Mouse (Mus musculus) embryo, embryonic 10 days (tissue): ENCODE measurements around the gene Creb3l1.

Experiments used
- DNase-seq: peaks from one replicate; pipeline ENCODE4 v3.0.0-alpha.2; 2015; ENCODE audit warnings: low spot score

The Creb3l1 gene

DNA sequence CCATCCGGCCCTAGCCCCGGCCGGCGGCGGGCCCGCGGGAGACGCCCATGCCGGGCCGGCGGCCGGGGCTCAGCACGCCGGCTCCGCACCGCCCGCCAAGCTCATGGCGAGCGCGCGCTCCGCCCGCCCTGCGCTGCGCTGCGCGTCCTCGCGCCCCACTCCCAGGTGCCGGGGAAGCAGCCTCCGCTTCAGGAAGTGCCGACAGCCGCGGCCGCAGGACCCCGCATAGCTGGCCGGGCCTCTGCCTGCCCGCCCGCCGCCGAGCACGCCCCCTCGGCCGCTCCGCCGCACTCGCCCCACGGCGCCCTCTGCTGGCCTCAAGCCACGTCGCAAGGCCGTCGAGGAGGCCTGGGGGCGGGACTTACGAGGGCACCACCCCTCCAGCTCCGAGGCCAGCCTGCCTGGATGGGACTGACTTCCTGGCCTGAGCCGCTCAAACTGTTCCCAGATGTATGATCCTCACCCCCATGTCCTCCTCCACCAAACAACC lies 60.8 kb downstream of the Creb3l1 start:
- peak; percentile 93 for DNase-seq

DNA sequence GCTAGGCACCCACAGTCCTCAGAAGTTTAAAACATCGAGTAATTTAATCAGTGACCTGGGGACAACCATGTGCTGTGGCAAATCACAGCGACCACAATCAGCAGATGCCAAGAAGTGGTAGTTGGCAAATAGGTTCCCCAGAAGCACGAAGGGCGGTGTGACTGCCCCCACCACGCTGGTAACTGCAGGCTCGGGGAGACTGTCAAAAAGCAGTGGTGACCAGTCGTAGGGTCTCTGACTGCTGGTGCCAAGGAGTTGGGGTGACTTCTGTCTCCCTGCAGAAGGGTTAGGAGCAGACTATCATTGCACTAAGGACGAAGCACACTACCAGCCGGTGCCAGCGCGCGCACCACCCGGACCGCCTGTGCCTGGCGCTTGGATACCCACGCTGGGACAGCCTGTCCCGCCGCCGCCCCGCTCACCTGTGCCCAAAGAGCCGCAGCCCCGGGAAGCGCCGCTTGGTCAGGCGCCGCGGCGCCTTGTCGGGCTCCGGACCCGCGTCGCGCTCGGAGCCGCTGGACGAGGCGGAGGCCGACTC lies 61.4 kb downstream of the Creb3l1 start:
- DNase-seq, result no peak

DNA sequence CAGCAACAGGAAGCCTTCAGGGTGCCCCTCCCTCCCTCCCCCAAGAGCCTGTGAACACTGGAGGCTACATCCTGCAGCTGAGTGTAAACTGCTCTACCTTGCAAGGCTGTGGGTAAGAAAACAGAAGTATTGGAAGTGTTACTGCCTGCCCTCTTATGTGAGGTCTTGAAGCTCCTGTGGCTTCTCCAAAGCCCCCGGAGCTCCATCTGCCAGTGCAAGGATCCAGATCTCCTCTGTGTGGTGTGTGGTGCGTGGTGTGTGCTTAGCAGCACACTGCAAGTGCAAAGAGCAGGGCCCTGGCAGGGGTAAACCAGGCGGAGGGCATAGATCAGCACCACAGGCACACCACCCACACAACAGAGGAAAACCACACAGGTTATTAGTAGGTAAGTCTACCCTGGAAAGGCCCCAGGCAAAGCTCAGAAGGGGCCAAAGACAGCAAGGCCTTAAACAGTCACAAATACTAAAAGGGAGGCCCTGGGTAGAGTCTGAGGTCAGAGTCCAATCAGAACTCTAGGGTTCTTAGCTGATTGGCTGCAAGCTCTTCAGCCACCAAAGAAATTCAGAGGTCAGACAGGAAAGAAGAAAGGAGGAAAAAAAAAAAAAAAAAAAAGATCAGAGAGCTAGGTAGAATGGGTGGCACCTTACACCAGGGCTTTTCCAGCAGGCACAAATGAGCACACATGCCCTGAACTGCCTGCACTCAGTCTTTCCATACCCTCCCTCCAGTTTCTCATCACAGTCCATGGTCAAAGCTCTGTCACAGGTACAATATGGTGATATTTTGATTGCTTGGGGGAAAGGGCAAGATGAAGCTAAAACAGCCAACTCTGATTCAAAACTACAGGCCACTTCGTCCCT lies 62.2 kb downstream of the Creb3l1 start:
- DNase-seq, result no peak

DNA sequence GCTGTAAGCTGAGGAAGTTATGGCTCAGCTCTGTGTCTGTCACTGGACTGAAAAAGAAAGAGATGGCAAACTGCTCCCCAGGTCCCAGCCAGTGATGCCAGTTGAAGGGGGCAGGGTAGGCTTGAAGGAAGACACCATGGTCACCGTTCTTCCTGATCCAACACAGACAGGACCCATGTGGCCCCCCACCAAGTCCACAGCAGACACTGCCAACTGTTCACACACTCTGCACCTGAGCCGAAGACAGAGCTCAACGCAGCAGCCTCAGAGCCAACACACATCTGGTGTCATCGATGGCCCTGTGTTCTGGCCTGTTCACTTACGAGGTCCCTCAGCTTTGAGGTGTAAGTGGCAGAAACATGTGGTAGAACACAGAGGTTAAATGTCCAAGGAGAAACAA lies 63.8 kb downstream of the Creb3l1 start:
- DNase-seq, result no peak

DNA sequence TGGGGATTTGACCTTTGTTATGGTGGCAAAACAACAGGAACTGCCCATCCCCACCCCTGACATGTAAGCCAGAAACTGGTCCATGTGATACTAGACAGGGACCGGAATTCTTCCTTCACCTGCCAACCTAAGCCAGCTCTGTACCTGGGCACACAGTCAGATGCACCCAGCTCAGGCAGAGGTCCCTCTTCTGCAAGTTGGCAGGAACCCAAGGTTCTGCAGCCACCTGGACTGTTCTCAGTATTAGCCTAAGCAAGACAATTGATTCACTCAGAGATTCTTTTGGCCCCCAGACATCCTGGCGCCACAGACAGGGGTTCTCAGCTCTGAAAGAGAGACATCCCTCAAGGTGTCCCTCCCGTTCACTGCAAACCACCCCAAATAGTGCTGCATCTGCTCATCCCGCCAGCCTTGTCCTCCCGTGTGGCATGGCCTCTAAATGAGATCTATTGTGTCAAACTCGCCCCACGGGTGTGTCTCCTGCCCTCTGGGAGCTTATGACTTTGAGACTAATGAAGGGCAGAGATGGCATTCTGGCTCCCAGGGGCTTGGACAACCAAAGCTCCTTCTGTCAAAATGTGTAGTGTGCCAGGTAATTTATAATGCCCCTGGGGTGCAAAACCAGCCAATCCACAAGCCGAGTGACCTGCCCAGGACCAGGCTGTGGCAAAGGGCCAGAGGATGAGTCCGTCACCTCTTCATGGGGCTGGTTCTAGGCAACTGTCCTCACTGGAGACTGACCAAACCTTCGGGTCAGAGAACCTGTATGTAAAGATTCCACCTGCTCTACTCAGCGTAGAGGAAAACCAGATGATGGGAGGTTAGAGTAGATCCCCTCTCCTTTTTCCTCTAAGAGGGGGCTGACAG lies 64.5 kb downstream of the Creb3l1 start:
- DNase-seq, result no peak

DNA sequence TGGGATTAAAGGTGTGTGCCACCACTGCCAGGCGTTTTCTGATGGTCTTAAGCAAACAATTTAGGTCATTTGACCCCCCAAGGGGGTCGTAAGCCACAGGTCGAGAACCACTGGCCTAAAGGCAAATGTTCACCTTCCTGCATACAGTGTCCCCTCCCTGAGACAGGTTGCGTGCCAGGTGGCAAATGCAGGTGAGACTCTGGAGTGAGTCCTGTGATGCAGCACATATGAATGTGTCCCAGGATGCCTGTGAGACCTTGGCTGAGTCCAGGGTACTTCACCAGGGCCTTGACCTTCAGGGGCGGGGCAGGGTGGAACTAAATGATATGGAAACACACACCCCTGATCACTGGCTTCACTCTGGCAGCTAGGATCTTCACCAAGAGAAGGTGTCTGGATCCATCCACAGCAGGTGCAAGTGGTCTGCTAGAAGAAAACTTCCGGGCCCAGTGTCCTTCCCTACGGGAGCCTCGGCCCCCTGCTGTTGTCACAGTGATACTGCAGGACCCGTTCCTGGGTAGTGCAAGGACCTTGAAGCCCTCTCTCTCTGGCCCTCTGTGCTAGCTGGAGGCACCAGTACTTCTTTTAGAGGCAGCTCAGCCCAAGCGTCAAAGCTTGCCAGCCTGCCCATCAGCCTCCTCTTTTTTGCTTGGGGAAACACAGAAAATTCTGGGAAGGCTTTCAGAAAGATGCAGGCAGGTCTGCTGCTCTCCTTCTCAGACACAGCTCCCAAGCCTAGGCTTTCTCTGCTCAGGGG lies 65.4 kb downstream of the Creb3l1 start:
- DNase-seq, result peak; percentile 80

DNA sequence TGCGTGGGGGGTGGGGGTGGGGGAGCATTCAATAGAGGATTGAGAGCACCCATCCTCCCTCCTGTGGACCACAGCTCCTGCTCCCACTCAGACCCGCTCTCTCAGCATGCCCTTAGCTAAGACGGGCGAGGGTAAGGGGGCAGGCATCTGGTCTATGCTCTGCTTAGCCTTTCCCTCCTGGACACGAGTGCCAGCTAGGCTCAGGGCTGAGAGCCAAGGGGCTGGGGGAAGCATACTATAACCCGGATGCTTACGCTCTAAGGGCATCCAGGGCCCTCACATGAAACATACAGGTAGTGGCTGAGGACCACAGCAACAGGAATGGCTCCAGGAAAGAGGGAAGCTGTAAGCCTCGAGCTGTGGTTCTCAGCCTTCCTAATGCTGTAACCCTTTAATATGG lies 66.3 kb downstream of the Creb3l1 start:
- no peak for DNase-seq

DNA sequence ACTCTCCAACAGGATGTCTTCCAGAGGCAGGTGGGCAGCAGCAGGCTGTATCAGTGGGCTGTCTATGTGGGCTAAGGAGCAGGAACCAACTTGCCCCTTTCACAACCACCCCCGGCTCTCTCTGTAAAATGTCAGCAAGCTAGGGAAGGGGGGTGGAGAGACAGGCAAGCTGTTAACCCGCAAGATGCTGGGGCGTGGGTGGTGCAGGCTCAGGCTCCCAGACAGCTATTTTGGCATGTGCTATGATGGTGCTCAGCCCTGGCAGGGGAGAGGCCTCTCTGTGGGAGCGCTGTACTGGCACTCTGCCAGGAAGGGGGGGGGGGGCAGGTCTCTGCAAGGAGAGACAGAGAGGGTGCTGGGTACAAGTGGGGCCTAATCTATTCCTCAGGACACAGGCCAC lies 67.2 kb downstream of the Creb3l1 start:
- no peak for DNase-seq

DNA sequence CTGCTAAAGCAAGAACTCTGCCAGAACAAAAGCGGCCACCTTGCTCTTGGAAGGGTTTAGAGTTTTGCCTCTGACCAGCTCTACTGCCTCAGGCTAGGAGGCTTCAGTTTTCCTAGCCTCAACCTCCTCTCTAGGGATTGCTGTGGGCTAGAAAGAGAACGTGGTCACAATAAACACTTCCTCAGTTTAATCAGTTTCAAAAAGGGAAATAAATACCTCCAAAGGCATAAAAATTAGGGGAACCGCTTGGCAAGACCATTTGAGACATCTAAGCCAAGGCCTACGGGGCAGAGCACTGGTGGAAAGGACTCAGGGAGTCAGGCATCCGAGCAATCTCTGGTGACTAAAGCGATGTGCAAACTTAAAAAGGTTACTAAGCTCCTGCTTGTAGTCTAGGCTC lies 68.4 kb downstream of the Creb3l1 start:
- no peak for DNase-seq

DNA sequence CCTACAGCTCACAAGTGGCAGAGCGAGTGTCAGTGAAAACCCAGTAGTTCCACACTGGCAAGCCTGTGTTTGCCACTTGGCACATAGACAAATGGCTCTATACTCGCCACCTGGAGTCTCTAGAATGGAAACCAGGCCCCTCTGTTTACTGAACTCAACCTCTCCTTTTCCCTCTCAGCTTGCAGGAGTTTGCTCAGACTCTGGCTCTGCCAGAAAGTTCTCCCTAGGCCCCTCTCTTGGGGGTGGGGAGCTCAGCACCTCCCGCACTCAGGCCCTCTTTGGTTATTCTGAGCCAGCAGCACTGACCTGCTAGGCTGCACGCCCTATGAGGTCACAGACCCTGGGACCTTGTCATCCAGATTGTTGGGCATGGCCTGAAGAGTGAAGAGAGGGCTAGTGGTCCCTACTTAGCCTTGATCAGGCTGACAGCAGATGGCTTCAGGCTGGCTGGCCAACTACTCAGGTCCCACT lies 69.1 kb downstream of the Creb3l1 start:
- DNase-seq, result no peak

DNA sequence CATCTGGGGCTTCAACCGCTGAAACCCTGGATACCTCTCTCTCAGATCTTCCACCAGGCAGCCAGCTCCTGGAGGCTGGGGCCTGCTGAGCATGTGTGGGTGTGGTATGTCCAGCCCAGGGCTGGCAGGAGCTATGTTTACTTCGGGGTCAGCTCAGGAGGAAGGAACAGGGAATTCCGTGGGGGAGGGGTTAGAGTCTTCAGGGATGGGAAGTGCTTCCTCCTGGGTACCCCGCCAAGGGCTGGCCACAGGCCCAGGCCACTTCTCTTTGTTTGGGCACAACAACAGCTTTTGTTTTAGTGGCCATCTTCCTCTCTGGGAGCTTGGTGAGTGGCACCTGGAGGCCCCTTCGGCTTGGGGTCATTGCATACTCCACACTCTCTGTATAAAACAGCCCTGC lies 70.5 kb downstream of the Creb3l1 start:
- DNase-seq, result peak; percentile 50

DNA sequence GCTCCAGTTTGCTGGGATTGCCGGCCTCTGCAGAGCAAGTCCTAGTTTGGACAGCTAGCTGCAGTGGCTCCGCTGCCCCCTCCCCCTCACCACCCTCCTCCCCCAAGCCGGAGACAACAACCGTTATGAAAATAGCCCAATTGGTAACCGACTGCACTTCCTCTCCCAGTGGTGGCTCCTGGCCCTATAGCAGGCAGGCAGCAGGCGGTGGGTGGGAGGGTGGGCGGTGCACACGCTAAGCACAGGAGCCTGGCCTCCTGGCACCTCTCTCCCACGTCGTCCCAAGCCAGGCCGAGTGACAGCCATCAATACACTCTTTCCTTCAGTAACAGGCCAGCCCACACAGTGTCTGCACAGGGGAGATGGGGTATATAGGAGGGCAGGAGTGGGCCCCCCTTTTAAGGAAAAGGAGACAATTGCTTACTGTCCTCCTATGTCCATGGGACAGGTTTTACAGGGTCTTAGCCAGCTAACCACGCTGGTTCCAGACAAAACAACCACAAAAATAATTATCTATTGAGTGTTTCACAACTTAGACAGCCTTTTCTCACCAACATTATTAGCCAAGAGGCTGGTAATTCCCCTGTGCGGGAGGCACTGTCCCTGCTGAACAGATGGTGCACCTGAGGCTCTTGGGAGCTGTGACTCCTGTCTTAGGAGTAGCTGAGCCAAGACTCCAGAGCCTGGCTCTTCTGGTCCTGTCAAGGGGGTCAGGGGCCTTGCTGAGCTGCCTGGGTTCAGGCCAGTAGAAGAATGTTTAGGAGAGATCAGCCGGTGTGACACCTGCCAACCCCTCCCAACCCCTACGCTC lies 73.8 kb downstream of the Creb3l1 start:
- DNase-seq, result peak; percentile 68

DNA sequence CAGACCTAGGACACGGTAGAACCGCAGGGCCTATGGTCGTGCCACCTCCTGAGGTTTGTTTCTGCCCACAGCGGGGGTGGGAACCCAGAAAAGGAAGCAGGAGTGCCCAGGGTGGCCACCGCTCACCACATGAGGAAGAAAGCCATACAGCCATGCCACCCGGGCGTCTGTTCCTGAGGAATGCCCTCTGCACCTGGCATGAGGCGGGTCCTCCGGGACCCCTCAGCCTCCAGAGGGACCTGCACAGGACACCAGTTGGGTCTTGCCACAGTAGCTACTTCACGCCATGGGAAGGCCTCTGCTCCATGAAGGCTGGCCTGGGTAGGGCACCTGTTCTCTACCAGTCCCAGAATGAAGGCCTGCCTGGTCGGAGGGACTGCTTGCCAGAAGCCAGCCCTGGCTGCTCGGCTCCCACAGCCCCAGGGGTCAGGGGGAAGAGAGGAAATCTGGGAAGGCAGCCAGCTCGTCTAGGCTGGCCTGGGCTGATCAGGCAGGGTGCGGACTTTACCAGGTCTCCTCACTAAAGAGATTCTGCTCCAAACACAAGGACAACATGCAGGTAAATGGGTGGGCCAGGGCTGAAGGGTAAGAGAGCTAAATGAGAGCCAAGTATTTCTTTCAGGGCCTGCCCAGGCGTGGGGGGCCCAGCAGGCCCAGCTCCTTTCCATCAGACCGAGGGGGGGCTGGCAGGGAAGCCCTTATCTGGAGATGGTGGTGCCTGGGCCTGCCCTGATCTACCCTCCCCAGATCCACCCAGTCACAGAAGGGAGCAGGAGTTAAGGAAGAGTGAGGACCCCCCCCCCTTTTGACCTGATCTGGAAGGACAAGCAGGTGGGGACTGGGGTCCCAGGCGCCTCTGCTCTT lies 74.7 kb downstream of the Creb3l1 start:
- DNase-seq, result no peak

DNA sequence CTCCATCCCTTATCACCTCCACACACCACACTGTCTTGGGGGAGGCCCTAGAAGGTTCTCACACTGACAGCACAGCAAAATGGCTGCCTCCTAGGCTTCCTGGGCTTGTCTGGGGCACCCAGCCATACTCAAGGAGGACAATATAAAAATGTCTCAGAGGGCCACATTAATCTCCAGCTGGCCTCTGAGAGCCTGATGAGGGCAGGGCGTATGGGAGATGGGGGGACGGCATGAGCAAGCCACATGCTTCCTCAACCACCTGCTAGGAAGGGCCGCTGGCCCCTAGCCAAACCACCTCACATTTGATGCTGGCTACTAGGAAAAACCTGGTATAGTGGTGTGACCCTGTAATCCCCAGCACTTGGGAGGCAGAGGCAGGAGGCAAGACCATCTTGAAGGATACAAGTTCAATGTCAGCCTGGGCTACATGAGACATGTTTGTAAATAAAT lies 75.5 kb downstream of the Creb3l1 start:
- DNase-seq, result no peak

DNA sequence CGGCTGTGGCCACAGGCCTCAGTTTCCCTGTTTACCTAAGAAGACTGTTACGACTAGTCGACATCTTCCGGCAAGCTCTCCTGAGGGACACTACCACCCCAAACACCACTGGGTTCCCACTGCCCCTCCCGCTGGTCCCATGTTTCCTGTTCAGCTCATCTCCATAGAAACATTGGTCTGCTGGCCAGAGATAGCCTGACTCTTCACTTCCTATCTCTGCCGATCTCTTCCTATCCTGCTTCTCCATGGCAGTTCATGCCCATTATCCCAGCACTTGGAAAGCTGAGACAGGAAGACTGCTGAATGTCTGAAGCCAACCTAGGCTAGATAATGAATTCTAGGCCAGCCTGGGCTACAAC lies 76.2 kb downstream of the Creb3l1 start:
- no peak for DNase-seq

DNA sequence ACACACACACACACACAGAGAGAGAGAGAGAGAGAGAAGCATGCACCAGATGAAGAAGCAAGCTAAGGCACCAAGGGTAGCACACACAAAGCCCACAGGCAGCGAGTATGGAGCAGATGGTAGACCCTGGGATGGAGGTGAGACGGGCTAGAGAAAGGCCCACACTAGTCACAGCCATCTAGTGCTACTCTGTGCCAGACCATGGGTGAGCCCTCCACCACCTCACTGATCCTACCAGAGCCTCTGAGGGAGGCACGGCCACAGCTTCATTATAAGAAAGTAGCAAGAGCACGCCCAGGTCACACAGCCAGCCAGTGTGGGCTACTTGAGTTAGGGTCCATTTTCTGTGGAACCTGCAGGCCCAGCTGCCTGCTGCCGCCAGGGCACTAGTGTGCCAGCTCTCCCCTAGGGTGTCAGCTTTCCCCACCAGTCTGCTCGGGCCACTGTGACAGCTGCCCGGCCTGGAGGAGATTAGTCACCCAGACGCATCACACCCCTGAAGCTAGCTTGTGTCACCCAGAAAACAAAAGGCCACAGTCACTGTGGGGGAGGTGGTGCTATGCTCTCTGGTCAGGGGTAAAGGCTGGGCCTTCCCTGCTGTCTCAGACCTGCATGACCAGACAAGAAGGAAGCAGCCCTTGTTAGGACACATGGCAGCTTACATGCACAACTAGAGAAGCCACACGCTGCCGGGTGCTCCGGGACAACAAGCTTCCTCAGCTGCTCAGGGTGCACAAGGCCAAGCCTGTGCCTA lies 76.7 kb downstream of the Creb3l1 start:
- DNase-seq, result no peak

DNA sequence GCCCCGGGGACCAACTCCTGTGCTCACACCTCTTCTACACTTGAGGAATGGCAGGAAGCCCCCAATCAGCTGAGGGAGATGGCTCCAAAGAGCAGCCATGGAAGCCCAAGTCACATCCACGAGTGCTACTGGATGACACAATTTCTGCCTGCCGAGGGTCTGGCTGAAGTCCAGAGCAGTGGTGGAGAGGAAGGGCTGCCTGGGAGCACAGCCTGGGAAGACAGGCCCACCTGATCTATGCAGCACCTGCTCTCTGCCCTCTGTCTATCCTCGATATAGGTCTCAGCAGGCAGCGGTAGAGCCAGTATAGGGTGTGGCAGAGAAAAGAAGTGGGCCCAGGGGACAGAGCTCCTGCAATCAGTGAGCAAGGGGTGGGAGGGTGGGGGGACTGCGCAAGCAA lies 77.5 kb downstream of the Creb3l1 start:
- DNase-seq, result no peak

DNA sequence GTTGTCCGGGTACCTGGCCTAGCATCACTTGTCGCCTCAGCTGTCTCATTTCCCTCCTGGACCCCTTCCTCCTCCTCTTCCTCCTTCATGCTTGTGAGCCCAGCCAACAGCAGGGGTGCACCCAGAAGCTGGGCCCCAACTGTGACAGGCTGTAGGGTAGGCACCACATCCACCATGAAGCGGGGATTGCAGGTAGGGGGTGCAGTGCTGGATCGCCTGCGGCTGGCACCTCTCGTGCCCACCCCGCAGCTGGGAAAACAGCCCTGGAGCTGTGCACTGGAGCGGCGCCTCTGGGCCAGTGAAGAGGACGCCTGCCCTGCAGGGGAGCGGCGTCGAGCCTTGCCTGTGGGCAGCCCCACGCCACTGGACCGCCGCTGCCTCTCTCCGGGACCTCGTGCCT lies 78.8 kb downstream of the Creb3l1 start, which contains the start of gene Gm9821:
Gene Gm9821, plus strand, starts transcription at position 221 of the 400 bp plus-strand sequence.
- DNase-seq, result no peak
